Mouse (Mus musculus): ENCODE results near the gene Tctex1d2. TPM values are rescaled to one million over a fixed set of nuclear protein-coding genes. Genes with fewer than 3 reads are reported as not detected.
"Not testable (repeated sequence)": the region's sequence is repeated elsewhere in the genome, so short reads cannot be mapped to it uniquely, and the experiment has no call there.

Tctex1d2 gene
- polyA plus RNA-seq, 1 experiment = 1.4 TPM

DNA sequence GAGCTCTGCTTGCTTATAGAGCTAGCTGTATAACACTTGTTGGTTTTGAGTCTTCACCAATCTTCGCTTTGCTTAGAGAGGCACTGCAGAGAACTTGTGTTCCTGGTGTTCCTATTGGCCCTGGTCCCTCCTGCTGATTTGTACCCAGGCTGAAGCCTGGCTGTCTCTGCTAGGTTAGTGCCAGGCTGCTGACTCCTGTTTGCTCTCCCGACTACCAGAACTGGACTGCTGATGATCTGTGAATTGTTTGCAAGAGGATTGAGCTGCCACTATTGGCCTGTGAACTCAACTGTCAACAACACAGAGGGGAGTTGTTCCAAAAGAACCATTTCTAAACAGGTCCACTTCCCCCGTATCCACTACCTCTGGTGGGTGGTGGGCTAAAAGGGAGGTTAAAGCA is 21.9 kb downstream of the Tctex1d2 start:
- peaks cover 14% of the 10 kb centered on the region for H3K4me1 ChIP-seq (ENCODE audit: control insufficient read depth, insufficient read depth, insufficient read length, low read length)
- H3K4me3 ChIP-seq (ENCODE audit: low read depth, low read length) = no peak overlapping the region
- WGBS = 89% methylated on average over 3 of the region's 3 CpGs
- peaks cover 10% of the 10 kb centered on the region for H3K36me3 ChIP-seq (ENCODE audit: control insufficient read depth, insufficient read depth, low read length)
- no peak overlapping the region for H3K27ac ChIP-seq (ENCODE audit: insufficient read depth, low read depth, low read length)
- no peaks in the 10 kb centered on the region for H3K27me3 ChIP-seq (ENCODE audit: control insufficient read depth, insufficient read depth, low read length)
- no peak for TF ChIP-seq CTCF (IDR thresholded peaks at IDR 0.05; ENCODE audit: extremely low read depth, insufficient read length, insufficient replicate concordance, low read depth, low read length)
- no peak for TF ChIP-seq POLR2A (IDR thresholded peaks at IDR 0.05; ENCODE audit: low read depth, low read length)

DNA sequence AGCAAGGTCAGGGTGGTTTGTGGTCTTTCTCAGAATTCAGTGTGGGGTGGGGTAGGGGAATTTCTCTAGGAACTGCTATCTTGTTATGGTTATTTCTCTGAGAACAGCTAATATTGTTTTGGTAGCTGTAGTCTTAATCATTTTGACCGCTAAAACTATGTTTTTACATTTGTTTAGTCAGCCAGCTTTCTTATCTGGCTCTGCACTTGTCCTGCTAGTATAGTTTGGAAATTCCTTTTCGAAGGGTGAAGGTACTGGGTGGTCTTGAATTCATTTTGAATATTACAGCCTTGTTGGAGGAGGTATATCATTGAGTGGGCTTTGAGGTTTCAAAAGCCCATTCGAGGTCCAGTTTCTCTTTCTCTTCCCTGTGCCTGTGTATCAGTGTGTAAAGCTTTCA is 25.1 kb downstream of the Tctex1d2 start:
- not testable (repeated sequence) for H3K27me3 ChIP-seq (ENCODE audit: control insufficient read depth, insufficient read depth, low read length)
- WGBS = 73% methylated on average over 3 of the region's 3 CpGs
- H3K27ac ChIP-seq (ENCODE audit: insufficient read depth, low read depth, low read length) = peak overlapping the region; percentile 91; the same call in 1 of the 2 replicates

DNA sequence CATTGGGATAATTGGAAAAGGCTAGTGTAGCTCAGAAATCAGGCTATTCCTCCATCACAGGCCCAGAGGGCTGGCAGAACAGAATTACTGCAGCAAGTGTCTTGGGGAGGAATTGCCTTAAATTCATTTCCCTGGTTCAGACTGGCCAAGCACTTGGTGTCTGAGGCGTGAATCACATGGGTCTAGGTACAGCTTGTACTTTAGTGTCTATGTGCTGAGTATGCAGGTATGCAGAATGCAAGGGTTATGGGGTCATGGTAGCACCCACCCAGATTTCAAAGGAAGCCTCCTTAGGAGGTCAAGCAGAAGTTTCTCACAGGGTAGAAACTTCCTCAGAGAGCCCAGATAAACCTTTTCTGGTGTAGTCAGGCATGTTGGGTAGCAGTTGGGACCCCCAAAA is 26.1 kb downstream of the Tctex1d2 start:
- Histone ChIP-seq H3K27ac (ENCODE audit: insufficient read depth, low read depth, low read length) (peak overlapping the region; percentile 91), H3K36me3 (ENCODE audit: control insufficient read depth, insufficient read depth, low read length) (peaks cover 4% of the 10 kb centered on the region), H3K27me3 (ENCODE audit: control insufficient read depth, insufficient read depth, low read length) (no peaks in the 10 kb centered on the region), H3K4me3 (ENCODE audit: low read depth, low read length) (no peak overlapping the region), H3K4me1 (ENCODE audit: control insufficient read depth, insufficient read depth, insufficient read length, low read length) (peaks cover 24% of the 10 kb centered on the region)
- TF ChIP-seq CTCF (IDR thresholded peaks at IDR 0.05; ENCODE audit: extremely low read depth, insufficient read length, insufficient replicate concordance, low read depth, low read length) (no peak), POLR2A (IDR thresholded peaks at IDR 0.05; ENCODE audit: low read depth, low read length) (no peak)
- WGBS = 76% methylated on average over 1 of the region's 1 CpGs

More for the DNA sequence above, 25.1 kb downstream of the Tctex1d2 start:
- not testable (repeated sequence) for H3K36me3 ChIP-seq (ENCODE audit: control insufficient read depth, insufficient read depth, low read length); H3K4me3 ChIP-seq (ENCODE audit: low read depth, low read length)
- peaks cover 22% of the 10 kb centered on the region for H3K4me1 ChIP-seq (ENCODE audit: control insufficient read depth, insufficient read depth, insufficient read length, low read length)

DNA sequence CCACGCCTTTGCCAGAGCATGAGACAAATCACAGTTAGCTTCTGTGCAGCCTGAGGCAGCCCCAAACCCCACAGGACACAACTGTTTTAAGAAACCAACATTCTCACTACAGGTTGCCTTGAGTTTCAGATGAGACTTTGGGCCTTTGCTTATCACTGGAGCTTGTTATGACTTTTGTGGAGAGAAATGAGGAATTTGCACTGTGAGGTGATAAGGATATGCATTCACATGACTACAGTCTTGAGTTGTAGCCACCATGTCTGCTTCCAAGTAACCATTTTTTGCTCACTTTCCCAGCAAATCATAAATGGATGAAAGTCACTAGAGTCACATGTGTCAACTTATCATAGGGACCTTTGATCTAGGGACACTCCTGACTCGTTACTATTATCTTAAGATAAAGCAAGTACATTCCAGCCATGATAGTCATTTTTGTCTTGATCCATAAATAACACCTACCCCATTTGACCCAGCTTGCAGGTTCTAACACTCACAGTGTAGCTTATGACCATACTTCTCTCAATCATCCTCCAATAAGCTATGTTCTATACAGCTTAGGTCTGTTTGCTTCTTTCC is 27.1 kb downstream of the Tctex1d2 start:
- peak overlapping the region; percentile 83 for H3K27ac ChIP-seq (ENCODE audit: insufficient read depth, low read depth, low read length)
- no peak overlapping the region for H3K4me3 ChIP-seq (ENCODE audit: low read depth, low read length)
- 51% methylated on average over 2 of the region's 2 CpGs for WGBS
- no peak for TF ChIP-seq CTCF (IDR thresholded peaks at IDR 0.05; ENCODE audit: extremely low read depth, insufficient read length, insufficient replicate concordance, low read depth, low read length)
- TF ChIP-seq POLR2A (IDR thresholded peaks at IDR 0.05; ENCODE audit: low read depth, low read length) = no peak
- H3K27me3 ChIP-seq (ENCODE audit: control insufficient read depth, insufficient read depth, low read length) = no peaks in the 10 kb centered on the region
- peaks cover 24% of the 10 kb centered on the region for H3K4me1 ChIP-seq (ENCODE audit: control insufficient read depth, insufficient read depth, insufficient read length, low read length)
- H3K36me3 ChIP-seq (ENCODE audit: control insufficient read depth, insufficient read depth, low read length) = peaks cover 1% of the 10 kb centered on the region

- no peak overlapping the region for H3K4me3 ChIP-seq (ENCODE audit: low read depth, low read length)
- 45% methylated on average over 3 of the region's 3 CpGs for WGBS
- peaks cover 18% of the 10 kb centered on the region for H3K36me3 ChIP-seq (ENCODE audit: control insufficient read depth, insufficient read depth, low read length)
- peak overlapping the region; percentile 84 for H3K27ac ChIP-seq (ENCODE audit: insufficient read depth, low read depth, low read length)
- TF ChIP-seq CTCF (IDR thresholded peaks at IDR 0.05; ENCODE audit: extremely low read depth, insufficient read length, insufficient replicate concordance, low read depth, low read length) (no peak), POLR2A (IDR thresholded peaks at IDR 0.05; ENCODE audit: low read depth, low read length) (no peak)
- peaks cover 22% of the 10 kb centered on the region; the same call in 1 of the 2 replicates for H3K4me1 ChIP-seq (ENCODE audit: control insufficient read depth, insufficient read depth, insufficient read length, low read length)
- H3K27me3 ChIP-seq (ENCODE audit: control insufficient read depth, insufficient read depth, low read length) = no peaks in the 10 kb centered on the region
Measured at GRCm38 (mm10) chr16:32449665-32450064, 30.2 kb downstream of the Tctex1d2 start.

DNA sequence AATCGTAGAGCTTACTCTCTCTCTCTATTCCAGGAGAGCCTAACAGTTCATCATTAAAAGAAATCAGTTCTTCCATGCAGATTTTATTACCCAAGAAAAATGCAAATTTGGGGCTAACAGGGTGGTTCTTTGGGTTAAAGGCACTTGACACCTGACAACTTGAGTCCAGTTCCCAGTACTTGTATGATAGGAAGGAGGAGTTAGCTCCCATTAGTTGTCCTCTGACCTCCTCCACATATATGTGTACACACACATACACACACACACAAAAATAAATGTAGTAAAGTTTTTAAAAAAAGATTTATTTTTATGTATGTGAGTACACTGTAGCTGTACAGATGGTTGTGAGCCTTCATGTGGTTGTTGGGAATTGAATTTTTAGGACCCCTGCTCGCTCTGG is 30.6 kb downstream of the Tctex1d2 start:
- TF ChIP-seq POLR2A (IDR thresholded peaks at IDR 0.05; ENCODE audit: low read depth, low read length) (no peak), CTCF (IDR thresholded peaks at IDR 0.05; ENCODE audit: extremely low read depth, insufficient read length, insufficient replicate concordance, low read depth, low read length) (no peak)
- 85% methylated on average over 2 of the region's 2 CpGs for WGBS
- Histone ChIP-seq H3K27me3 (ENCODE audit: control insufficient read depth, insufficient read depth, low read length) (no peaks in the 10 kb centered on the region), H3K36me3 (ENCODE audit: control insufficient read depth, insufficient read depth, low read length) (peaks cover 21% of the 10 kb centered on the region), H3K4me3 (ENCODE audit: low read depth, low read length) (no peak overlapping the region), H3K27ac (ENCODE audit: insufficient read depth, low read depth, low read length) (peak overlapping the region; percentile 84), H3K4me1 (ENCODE audit: control insufficient read depth, insufficient read depth, insufficient read length, low read length) (peaks cover 22% of the 10 kb centered on the region; the same call in 1 of the 2 replicates)

GRCm38 (mm10) chr16:32453102-32453501 is 33.6 kb downstream of the Tctex1d2 start:
- TF ChIP-seq POLR2A (IDR thresholded peaks at IDR 0.05; ENCODE audit: low read depth, low read length) = no peak
- TF ChIP-seq CTCF (IDR thresholded peaks at IDR 0.05; ENCODE audit: extremely low read depth, insufficient read length, insufficient replicate concordance, low read depth, low read length) = no peak
- peaks cover 30% of the 10 kb centered on the region for H3K36me3 ChIP-seq (ENCODE audit: control insufficient read depth, insufficient read depth, low read length)
- 93% methylated on average over 8 of the region's 8 CpGs for WGBS
- H3K27me3 ChIP-seq (ENCODE audit: control insufficient read depth, insufficient read depth, low read length) = no peaks in the 10 kb centered on the region
- no peak overlapping the region for H3K27ac ChIP-seq (ENCODE audit: insufficient read depth, low read depth, low read length)
- no peak overlapping the region for H3K4me3 ChIP-seq (ENCODE audit: low read depth, low read length)
- peaks cover 10% of the 10 kb centered on the region; the same call in 1 of the 2 replicates for H3K4me1 ChIP-seq (ENCODE audit: control insufficient read depth, insufficient read depth, insufficient read length, low read length)

Measured in small intestine, adult 2 months (tissue).